Mouse (Mus musculus): Measurements from ENCODE around the gene Skiv2l.
"Not testable (repeated sequence)": the region's sequence is repeated elsewhere in the genome, so short reads cannot be mapped to it uniquely, and the experiment has no call there.

Gene Skiv2l

GRCm38 (mm10) chr17:34836155-34836855 is 13.7 kb downstream of the Skiv2l start:
- in situ Hi-C loops (cut with MboI; ENCODE audit: unreplicated experiment in 2 of 2), result no loop called here

GRCm38 (mm10) chr17:34830776-34831175 is 19.2 kb downstream of the Skiv2l start:
- in situ Hi-C loops (cut with MboI; ENCODE audit: unreplicated experiment in 2 of 2), result not testable (repeated sequence)

DNA sequence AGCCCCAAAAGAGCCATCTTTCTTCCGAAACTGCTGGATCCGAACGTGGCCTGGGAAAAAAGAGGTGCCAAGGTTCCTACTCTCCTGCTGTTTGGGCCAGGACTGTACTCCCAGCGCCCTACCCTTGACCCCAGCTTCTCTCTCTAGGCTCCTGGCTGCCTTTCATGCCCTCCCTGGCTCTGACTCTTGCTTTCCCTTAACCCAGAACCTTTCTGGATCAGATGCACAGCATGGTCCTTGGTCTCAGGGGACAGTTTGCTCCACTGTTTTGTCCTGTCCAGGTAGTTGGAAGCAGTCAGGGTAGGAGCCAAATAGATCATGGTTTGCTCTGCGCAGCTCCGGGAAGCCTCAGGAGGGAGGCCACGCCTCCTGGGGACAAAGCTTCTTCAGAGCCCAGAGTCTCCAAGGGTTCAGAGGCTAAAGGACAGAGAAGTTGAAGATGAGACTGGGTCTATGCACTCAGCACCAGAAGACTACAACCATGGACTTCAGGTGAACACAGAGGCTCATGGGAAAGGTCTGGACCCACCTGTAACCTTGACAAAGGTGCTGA is 35.1 kb downstream of the Skiv2l start:
- in situ Hi-C loops (cut with MboI; ENCODE audit: unreplicated experiment in 2 of 2), result loop anchor here (5.0 kb wide), 1 partner anchor 83 kb away; no protein-coding TSS in a partner anchor

GRCm38 (mm10) chr17:34813747-34814146 is 36.3 kb downstream of the Skiv2l start:
- in situ Hi-C loops (cut with MboI; ENCODE audit: unreplicated experiment in 2 of 2), result loop anchor here (5.0 kb wide), 1 partner anchor 81 kb away; no protein-coding TSS in a partner anchor

DNA sequence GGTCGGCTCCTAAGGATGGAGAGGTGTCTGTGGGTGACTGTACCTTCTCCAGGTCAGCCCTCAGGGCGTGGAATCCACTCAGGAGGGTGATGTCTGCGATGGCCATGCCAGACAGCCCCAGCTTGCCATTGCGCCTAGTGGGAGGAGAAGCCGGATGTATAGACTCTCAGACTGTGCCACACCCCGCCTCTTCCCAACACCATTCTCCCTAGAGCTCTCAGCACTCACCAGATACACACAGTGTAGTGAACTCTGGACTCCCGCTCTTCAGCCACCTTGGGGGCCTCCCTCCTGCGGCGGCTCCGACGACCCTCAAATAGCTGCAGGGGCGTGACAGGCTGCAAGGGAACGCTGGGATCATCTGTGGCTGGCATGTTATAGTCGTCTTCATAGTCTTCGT is 38.7 kb downstream of the Skiv2l start:
- in situ Hi-C loops (cut with MboI; ENCODE audit: unreplicated experiment in 2 of 2), result loop anchor here (5.0 kb wide), 1 partner anchor 79 kb away; no protein-coding TSS in a partner anchor

GRCm38 (mm10) chr17:34810811-34811210 is 39.2 kb downstream of the Skiv2l start:
- in situ Hi-C loops (cut with MboI; ENCODE audit: unreplicated experiment in 2 of 2), result loop anchor here (5.0 kb wide), 1 partner anchor 79 kb away; no protein-coding TSS in a partner anchor

- in situ Hi-C loops (cut with MboI; ENCODE audit: unreplicated experiment in 2 of 2), result loop anchor here (5.0 kb wide), 1 partner anchor 78 kb away; no protein-coding TSS in a partner anchor
Observed at GRCm38 (mm10) chr17:34810411-34810810, 39.6 kb downstream of the Skiv2l start.

DNA sequence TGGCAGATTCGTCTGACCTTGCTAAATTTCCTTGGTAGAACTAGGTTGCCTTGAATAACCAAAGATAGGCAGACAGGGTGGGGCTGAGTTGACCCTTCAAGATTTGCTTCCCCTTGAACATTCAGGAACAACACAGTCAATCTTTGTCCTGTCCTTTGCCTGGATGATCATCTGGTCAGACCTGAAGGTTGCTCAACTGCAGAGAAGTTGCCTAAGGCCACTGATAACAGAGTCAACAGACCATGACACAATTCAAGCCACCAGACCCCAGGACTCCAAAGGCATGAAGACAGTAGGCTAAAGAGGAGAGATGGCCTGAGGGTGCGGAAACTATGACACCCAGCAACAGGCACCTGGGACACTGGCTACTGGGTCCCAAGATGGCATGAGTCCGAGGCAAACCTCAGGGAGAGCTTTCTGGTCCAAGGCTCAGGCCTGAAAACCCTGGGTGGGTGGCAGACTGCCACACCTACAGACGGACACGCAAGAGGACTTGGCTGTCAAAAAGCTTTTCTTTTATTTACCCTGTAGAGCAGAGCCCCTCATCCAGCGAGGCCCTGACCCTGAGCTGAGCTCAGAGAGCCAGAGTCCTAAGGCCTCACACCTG is 41.3 kb downstream of the Skiv2l start:
- in situ Hi-C loops (cut with MboI; ENCODE audit: unreplicated experiment in 2 of 2), result no loop called here

DNA sequence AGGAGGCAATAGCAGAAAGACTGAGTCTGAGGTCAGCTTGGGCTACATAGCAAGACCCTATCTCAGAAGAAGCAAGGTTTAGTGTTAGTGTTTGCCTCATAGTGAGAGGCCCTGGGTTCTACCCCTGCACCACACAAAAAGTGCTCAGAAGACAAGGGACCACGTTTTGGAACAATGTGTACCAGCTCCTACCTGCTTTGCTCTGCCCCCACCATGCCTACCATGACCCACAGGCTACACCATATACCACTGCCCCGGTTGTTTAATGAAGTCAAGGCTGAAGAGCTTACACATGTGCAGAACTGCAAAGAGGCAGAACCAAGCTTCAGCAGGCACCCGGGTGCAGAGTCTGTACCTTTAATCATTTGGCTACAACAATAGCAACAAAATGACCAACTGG is 42.8 kb downstream of the Skiv2l start:
- in situ Hi-C loops (cut with MboI; ENCODE audit: unreplicated experiment in 2 of 2), result no loop called here

DNA sequence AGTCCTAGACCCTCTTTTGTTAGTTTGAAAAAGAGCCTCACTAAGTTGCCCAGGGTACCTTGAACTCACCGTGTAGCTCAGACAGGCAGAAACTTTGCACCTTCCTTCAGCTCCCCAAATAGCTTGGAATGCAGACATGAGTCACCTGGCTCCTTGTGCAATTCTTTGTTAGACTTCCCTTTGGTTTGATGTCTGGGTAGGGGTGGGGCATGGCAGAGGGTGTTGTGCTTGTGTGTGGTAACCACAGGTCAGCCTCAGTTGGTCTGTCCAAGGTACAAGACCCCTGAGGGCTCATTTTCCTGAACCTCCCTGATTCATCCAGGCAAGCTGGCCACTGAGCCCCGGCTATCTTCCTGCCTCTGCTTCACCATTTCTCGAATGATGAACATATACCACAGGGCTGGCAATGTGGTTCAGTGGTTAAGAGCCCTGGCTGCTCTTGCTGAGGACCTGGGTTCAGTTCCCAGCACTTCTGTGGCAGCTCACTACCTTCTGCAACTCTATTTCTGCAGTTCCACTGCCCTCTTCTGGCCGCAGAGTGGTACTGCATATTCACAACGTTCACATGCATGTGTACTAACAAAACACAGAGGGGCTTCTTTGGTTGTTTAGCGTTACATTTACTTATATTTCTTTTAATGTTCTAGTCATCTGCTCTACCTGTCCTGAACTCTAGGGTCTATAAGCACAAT is 45.0 kb downstream of the Skiv2l start:
- in situ Hi-C loops (cut with MboI; ENCODE audit: unreplicated experiment in 2 of 2), result no loop called here

GRCm38 (mm10) chr17:34804301-34804700 is 45.7 kb downstream of the Skiv2l start, which contains the start of gene Cyp21a1:
Gene Cyp21a1 (minus strand): TSS chr17:34804561.
- in situ Hi-C loops (cut with MboI; ENCODE audit: unreplicated experiment in 2 of 2), result not testable (repeated sequence)

DNA sequence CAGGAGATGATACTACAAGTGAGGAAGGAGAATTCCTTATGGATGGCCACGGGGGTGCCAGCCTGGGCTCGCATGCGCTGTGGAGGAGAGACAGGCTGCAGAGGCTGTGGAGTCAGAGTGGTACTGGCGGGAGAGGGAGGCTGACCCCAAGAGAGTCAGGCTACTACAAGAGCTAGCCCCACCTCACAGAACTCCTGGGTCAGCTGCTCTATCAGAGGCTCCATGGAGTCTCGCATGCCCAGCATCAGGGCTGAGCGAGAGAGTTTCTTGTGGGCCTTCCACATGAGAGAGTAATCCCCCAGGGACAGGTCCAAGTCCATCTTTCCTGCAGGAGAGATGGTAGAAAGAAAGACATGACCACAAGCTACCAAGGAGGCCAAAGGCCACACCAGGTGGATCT is 46.6 kb downstream of the Skiv2l start:
- in situ Hi-C loops (cut with MboI; ENCODE audit: unreplicated experiment in 2 of 2), result not testable (repeated sequence)

DNA sequence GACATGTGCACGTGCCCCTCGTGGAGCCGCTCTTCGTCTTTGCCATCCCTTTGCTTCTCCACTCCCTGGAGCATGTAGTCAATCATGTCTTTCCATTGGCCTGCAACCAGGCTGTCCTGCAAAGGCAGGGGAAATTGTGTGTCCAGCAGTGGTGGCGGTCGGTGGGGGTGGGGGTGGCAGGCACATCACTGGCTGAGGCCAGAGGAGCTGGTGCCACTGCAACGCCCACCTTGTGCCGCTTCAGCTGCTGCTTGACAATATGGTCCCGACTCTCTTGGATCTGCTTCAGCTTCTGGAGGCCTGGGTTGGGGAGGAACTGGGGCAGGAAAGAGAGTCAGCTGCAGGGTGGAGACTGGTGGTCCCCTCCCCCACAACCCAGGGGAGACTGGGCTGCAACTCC is 47.3 kb downstream of the Skiv2l start:
- in situ Hi-C loops (cut with MboI; ENCODE audit: unreplicated experiment in 2 of 2), result not testable (repeated sequence)

- in situ Hi-C loops (cut with MboI; ENCODE audit: unreplicated experiment in 2 of 2), result not testable (repeated sequence)
Observed at GRCm38 (mm10) chr17:34800781-34801305, 49.2 kb downstream of the Skiv2l start.

DNA sequence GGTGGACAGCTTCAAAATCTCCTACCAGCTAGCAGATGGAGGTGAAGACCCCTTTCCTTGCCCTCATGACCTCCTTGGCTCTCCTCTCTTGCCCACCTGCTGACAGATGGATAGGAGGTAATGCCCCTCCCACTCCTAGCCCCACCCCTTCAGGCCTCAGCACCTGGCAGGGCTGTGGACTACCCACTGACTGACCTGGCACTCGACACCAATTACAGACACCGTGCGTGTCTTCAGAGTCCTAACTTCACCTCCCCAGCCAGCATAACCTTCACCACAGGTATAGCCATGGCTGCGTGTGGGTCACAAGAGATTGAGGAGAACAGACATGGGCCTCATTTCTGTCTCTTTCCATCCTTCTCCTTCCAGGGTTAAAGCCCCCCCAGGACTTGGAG is 50.5 kb downstream of the Skiv2l start:
- in situ Hi-C loops (cut with MboI; ENCODE audit: unreplicated experiment in 2 of 2), result no loop called here

GRCm38 (mm10) chr17:34798866-34799530 is 51.0 kb downstream of the Skiv2l start:
- in situ Hi-C loops (cut with MboI; ENCODE audit: unreplicated experiment in 2 of 2), result no loop called here

DNA sequence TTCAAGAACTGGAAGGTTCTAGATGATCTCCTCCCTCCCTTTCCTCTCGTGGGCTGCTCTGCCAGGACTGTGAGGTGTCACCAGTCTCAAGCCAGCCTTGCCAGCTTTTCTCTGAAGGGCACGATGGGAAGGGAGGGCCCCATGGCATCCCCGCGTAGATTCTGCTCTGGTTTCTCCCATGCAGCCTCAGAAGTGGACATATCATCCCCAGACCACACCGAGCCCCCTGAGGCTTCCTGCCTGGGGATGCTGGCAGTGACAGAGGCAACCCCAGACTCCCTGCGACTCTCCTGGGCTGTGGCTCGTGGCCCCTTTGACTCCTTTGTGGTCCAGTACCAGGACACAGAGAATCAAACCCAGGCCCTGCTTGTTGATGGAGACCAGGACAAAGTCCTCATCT is 51.9 kb downstream of the Skiv2l start:
- in situ Hi-C loops (cut with MboI; ENCODE audit: unreplicated experiment in 2 of 2), result not testable (repeated sequence)

DNA sequence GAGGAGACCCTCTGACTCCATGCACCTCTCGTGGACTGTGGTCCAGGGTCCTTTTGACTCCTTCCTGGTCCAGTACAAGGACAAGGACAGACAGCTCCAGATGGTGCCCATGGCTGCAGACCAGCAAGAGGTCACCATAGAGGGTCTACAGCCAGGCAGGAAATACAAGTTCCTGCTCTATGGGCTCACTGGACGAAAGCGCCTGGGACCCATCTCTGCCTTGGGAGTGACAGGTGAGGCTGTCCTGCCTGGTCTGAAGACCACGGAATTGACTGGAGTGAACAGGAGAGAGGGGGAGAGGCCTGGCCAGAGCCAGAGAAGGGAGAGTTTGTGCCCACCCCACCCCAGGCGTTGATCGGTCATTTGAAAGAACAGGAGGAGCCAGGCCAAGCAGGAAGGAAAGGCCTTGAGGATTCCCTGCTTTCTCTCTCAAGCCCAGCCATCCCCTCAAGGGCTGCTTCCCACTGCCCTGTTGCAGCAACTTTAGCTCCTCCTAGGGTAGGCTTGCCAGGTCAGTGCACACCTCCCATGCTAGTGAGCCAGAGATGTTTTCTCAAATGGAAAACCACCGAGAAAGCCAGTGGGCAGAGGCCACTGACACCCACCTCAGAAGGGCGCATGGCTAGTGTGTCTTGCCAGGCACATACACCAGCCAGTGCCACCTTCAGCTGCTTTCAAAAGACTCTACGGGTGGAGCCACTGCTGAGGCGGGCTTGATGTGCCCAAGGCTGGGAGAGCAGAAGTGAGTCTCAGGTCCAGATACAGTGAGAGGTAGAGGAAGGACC is 52.6 kb downstream of the Skiv2l start:
- in situ Hi-C loops (cut with MboI; ENCODE audit: unreplicated experiment in 2 of 2), result not testable (repeated sequence)

GRCm38 (mm10) chr17:34796311-34797140 is 53.5 kb downstream of the Skiv2l start:
- in situ Hi-C loops (cut with MboI; ENCODE audit: unreplicated experiment in 2 of 2), result no loop called here
